Mouse (Mus musculus) forebrain, embryonic 10.5 days (tissue): Measurements from ENCODE around the gene Ptprc. TPM values are rescaled to one million over a fixed set of nuclear protein-coding genes. Genes with fewer than 3 reads are reported as not detected.

Experiments used
- DNase-seq: peaks from one replicate; pipeline ENCODE4 v3.0.0-alpha.2; 2017; ENCODE audit warnings: low spot score; ENCODE audit errors: extremely low spot score
- H3K27ac ChIP-seq: fragments of 300-500 bp; sonication (generic); 2 replicates; pipeline ENCODE4 v1.5.1; 2016; ENCODE audit warnings: mild to moderate bottlenecking
- H3K27me3 ChIP-seq: fragments of 300-500 bp; sonication (generic); 2 replicates; pipeline ENCODE4 v1.6.1; 2016; ENCODE audit warnings: mild to moderate bottlenecking; ENCODE audit not compliant: poor library complexity, severe bottlenecking
- H3K36me3 ChIP-seq: fragments of 300-500 bp; sonication (generic); replicated peaks from 2 replicates; pipeline ENCODE4 v1.6.1; 2016; ENCODE audit warnings: mild to moderate bottlenecking, moderate library complexity
- H3K4me1 ChIP-seq: fragments of 300-500 bp; sonication (generic); 2 replicates; pipeline ENCODE4 v1.6.1; 2016
- H3K4me3 ChIP-seq: fragments of 300-500 bp; sonication (generic); 2 replicates; pipeline ENCODE4 v1.5.1; 2016; ENCODE audit warnings: mild to moderate bottlenecking, moderate library complexity
- H3K9me3 ChIP-seq: fragments of 300-500 bp; sonication (generic); 2 replicates; pipeline ENCODE4 v1.6.1; 2016; ENCODE audit warnings: mild to moderate bottlenecking, moderate library complexity
- WGBS: fragments of 180-500 bp; shearing (Covaris S2); methylation state at CpG from one replicate; pipeline ENCODE4 v1.1.7; 2016; 5-methylcytosine and 5-hydroxymethylcytosine counted together
- polyA plus RNA-seq: library from polyadenylated mRNA; unstranded; fragments of >200 nt; fragmentation: Nextera tagmentation; extraction: Ambion mirVana; gene quantifications from 2 replicates; pipeline ENCODE4 v1.2.1, GENCODE M21; 2016

Gene Ptprc
- polyA plus RNA-seq, 1 experiment from 2014 or later, result 0.98 TPM

DNA sequence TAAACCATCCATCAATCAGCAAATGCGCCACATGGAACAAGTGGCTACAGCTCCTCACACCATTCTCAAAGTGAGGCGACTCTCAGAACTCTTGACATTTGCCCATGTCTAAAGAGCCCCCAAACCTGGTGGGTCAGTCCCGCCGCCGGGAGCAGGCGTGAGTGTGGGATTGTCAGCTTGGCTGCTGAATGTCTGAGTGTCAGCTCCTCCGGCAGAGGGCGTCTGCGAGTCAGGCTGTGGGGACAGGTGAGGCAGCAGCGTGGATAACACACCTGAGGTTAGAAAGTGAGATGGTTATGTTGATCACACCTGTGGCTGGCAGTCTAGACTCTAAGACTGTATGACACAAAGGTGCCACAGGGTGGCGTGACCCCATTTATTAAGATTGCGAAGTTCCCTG lies 55.6 kb downstream of the Ptprc start:
- 56% methylated on average over 12 of the region's 12 CpGs for WGBS
- Histone ChIP-seq H3K4me1 (no peaks in the 10 kb centered on the region), H3K27me3 (no peaks in the 10 kb centered on the region)

DNA sequence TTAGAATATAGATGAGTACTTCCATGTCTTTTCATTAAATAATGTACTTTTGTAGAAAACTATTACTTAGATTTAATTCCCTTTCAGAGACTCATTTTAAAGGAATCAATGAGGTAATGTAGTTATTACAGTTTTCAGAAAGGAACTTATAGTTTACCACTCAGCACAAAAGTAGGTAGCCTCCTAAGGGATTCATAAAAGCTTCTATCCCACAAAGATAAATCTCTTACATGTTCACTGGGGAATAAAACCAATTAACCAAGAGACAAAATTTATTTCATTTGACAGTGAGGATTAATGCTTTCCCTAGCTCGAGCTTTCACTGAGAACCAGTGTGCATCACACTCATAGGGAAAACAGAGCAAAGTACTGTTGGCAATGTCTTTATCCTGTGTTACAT lies 82.3 kb downstream of the Ptprc start:
- Histone ChIP-seq H3K27ac (no peak overlapping the region), H3K4me1 (no peaks in the 10 kb centered on the region), H3K27me3 (no peaks in the 10 kb centered on the region), H3K9me3 (no peaks in the 10 kb centered on the region), H3K4me3 (no peak overlapping the region), H3K36me3 (no peaks in the 10 kb centered on the region)
- no peak for DNase-seq
- 74% methylated on average over 1 of the region's 1 CpGs for WGBS

More for the DNA sequence above, 55.6 kb downstream of the Ptprc start:
- no peaks in the 10 kb centered on the region for H3K36me3 ChIP-seq
- H3K4me3 ChIP-seq, result no peak overlapping the region
- H3K27ac ChIP-seq, result no peak overlapping the region
- H3K9me3 ChIP-seq, result no peaks in the 10 kb centered on the region
- no peak for DNase-seq

DNA sequence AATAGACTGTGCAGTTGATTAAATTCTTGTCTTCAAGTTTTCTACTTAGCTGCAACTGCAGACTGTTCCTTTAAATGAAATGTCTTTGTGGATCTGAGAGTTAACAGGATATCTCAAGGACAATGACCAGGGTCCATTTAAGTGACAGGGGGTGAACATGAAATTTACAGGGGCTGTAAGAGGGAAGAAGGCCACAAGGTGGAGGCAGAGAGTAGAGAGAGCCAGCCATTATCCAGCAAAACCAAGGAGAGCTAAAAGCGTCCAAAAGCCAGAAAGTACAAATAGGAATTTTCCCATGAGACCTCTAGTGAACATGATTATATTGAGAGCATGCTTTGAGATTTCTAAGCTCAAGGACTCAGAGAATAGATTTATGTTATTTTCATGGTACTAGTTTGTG lies 89.7 kb downstream of the Ptprc start:
- WGBS, result 19% methylated on average over 1 of the region's 1 CpGs
- no peak overlapping the region for H3K4me3 ChIP-seq
- H3K36me3 ChIP-seq, result no peaks in the 10 kb centered on the region
- peak; percentile 34 for DNase-seq
- no peaks in the 10 kb centered on the region for H3K9me3 ChIP-seq
- H3K27ac ChIP-seq, result no peak overlapping the region
- H3K27me3 ChIP-seq, result no peaks in the 10 kb centered on the region
- H3K4me1 ChIP-seq, result no peaks in the 10 kb centered on the region

DNA sequence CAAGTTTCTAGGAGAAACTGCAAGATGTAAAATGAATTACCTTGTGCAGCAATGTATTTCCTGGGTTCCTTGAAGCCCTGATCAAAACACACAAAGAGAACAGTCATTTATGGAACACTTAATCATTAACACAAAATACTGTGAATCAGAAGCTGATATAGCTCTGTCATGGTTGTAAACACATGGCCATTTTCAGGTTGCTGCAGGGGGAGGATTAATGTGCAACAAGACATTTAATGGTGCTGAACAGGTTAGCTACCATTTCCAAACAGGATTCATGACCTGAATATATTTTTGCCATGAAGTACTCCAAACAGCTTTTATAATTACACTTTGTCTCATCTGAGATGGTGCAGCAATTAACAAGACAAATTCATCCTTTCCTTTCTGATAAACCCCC lies 91.8 kb downstream of the Ptprc start:
- Histone ChIP-seq H3K9me3 (no peaks in the 10 kb centered on the region), H3K4me1 (no peaks in the 10 kb centered on the region)

DNA sequence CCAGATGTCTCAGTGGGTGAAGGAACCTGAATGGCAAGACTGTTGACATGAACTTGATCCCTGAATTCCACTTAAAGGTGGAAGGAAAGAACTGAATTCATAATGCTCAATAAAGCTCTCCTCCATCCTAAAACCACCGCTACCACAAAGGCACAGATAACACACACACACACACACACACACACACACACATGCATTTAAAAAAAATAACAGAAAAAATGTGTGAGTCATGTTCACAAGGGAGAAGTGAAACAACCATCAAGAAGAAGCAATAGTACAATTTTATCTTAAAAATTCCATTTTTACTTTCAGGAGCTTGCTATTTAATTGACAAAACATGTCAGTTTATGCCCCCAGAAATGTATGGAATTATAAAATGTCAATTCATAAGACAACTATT lies 95.2 kb downstream of the Ptprc start:
- no peaks in the 10 kb centered on the region for H3K36me3 ChIP-seq
- H3K9me3 ChIP-seq, result no peaks in the 10 kb centered on the region
- no peak overlapping the region for H3K4me3 ChIP-seq
- no peaks in the 10 kb centered on the region for H3K27me3 ChIP-seq
- H3K4me1 ChIP-seq, result no peaks in the 10 kb centered on the region
- no peak overlapping the region for H3K27ac ChIP-seq
- no peak for DNase-seq
- whole genome bisulfite sequencing, result 96% methylated on average over 1 of the region's 1 CpGs

More for the DNA sequence above, 91.8 kb downstream of the Ptprc start:
- Histone ChIP-seq H3K4me3 (no peak overlapping the region), H3K27ac (no peak overlapping the region), H3K36me3 (no peaks in the 10 kb centered on the region), H3K27me3 (no peaks in the 10 kb centered on the region)
- no peak for DNase-seq

DNA sequence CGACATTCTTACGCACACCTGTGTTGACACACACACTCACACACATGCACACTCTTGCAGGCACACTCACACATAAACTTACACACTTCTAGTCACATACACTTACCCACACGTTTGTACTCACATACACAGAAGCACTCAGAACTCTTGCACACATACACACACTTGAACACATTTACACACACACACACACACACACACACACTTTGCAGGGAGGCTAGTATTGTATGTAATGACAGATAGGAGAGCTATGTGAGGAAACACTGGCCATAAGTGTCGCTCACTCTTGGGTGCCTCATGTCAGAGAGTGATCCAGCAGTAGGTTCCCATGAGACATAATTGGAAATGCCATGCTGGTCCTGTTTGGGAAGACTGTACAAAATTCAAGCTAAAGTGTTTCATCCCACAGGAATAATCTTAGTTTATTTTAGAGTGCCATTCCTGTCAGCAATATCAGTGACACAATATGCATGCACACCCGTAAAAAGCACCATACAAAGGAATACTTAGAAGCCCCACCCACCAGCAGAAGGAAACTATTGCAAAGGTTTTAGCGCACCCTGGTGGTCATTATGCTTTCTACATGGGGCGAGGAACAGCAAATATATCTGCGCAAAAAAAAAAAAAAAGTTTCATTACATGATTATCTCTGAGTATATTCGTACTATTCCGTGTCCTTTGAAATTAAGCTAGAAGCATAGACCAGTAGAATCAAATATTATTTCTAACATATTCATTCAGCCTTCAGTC lies 131.1 kb downstream of the Ptprc start:
- no peaks in the 10 kb centered on the region for H3K9me3 ChIP-seq
- DNase-seq, result peak; percentile 61
- no peak overlapping the region for H3K4me3 ChIP-seq
- peaks cover 8% of the 10 kb centered on the region for H3K4me1 ChIP-seq
- H3K36me3 ChIP-seq, result no peaks in the 10 kb centered on the region
- 46% methylated on average over 10 of the region's 10 CpGs for WGBS
- H3K27me3 ChIP-seq, result no peaks in the 10 kb centered on the region
- 0 out of 2 replicates have a peak overlapping the region, but pooled peaks have one; percentile 40 for H3K27ac ChIP-seq

DNA sequence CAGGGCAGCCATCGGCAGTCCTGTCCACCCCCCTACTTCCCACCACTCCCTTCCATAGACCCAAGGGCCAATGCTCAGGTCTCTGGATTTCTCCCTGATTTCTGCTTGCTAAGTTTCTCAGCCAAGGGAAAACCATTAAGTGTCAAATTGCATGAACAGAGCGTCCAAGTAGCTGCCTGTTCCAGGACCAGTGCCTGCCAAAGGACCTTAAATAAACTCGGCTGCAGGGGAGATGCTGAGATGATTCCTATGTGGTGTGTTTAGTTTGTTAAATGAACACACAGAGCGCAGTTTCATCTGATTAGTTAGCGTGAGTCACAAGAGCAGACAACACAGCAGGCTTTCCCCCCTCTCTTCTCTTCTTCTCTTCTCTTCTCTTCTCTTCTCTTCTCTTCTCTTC lies 135.0 kb downstream of the Ptprc start:
- Histone ChIP-seq H3K4me1 (peaks cover 16% of the 10 kb centered on the region), H3K9me3 (no peaks in the 10 kb centered on the region), H3K27ac (0 out of 2 replicates have a peak overlapping the region, but pooled peaks have one; percentile 9), H3K4me3 (no peak overlapping the region), H3K27me3 (no peaks in the 10 kb centered on the region), H3K36me3 (no peaks in the 10 kb centered on the region)
- DNase-seq, result no peak
- WGBS, result 68% methylated on average over 5 of the region's 5 CpGs

DNA sequence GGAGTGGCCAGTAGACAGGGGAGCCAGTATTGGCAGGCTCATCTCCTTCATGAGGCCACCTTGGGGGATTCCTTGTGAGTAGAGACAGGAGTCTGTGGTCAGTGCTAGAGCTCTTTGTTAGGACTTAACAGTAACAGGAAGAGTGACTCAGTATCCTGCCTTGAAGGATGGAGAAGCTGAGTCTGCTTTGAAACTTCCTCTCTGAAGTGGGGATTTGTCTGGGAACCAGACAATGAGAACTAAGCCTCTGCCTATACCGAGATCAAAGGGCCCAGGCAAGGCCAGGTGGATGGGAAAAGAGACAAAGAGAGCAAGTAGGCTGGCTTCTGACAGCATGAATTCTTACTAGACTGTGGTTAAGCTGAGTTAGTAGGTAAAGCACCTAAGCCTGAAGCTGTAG lies 136.3 kb downstream of the Ptprc start:
- Histone ChIP-seq H3K27ac (0 out of 2 replicates have a peak overlapping the region, but pooled peaks have one; percentile 42), H3K4me1 (peaks cover 13% of the 10 kb centered on the region), H3K27me3 (no peaks in the 10 kb centered on the region), H3K4me3 (no peak overlapping the region), H3K9me3 (no peaks in the 10 kb centered on the region), H3K36me3 (no peaks in the 10 kb centered on the region)
- no peak for DNase-seq
- 11% methylated on average over 1 of the region's 1 CpGs for WGBS

DNA sequence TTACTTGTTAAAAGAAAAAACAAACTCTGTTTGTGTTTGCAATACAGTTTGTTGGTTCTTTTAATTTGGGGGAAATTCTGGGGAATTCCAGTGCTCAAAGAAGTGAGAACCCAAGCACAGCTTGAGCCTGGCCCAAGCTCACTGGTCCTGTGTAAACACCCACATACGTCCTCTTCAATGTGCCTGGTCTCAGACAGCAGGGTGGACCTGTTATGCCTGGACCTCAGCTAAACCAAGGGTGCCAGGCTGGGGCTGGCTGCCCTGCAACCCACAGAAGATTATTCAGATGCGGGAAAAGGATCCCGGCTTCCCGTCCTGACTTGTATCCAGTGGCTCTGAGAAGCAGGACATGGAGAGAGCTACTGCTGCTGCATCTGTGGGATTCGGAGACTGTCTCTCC lies 138.0 kb downstream of the Ptprc start:
- no peaks in the 10 kb centered on the region for H3K9me3 ChIP-seq
- WGBS, result 70% methylated on average over 5 of the region's 5 CpGs
- 0 out of 2 replicates have a peak overlapping the region, but pooled peaks have one; percentile 22 for H3K27ac ChIP-seq
- no peak for DNase-seq
- H3K36me3 ChIP-seq, result no peaks in the 10 kb centered on the region
- H3K4me1 ChIP-seq, result peaks cover 12% of the 10 kb centered on the region
- no peak overlapping the region for H3K4me3 ChIP-seq
- H3K27me3 ChIP-seq, result no peaks in the 10 kb centered on the region

DNA sequence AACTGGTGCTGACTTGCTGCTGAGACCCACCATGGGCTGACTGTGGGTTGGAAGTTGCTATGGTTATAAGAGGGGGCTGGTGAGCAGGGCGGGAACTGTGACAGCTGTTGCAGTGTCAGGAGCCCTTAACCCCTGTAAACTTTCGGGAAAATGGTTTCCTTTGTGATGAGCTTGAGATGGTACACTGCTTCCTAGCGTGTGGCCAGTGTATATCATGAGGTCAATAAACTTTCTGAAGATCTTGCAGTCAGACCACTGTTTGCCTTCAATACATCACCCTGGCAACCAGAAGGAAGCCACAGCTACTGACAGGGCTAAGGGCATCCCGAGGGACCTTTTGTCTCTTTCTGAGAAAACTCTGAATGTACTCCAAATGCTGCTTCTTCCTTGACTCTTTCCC lies 145.9 kb downstream of the Ptprc start:
- 62% methylated on average over 4 of the region's 4 CpGs for WGBS
- no peaks in the 10 kb centered on the region for H3K27me3 ChIP-seq
- no peak for DNase-seq
- peaks cover 7% of the 10 kb centered on the region for H3K4me1 ChIP-seq
- H3K36me3 ChIP-seq, result no peaks in the 10 kb centered on the region
- no peak overlapping the region for H3K27ac ChIP-seq
- no peak overlapping the region for H3K4me3 ChIP-seq
- no peaks in the 10 kb centered on the region for H3K9me3 ChIP-seq

DNA sequence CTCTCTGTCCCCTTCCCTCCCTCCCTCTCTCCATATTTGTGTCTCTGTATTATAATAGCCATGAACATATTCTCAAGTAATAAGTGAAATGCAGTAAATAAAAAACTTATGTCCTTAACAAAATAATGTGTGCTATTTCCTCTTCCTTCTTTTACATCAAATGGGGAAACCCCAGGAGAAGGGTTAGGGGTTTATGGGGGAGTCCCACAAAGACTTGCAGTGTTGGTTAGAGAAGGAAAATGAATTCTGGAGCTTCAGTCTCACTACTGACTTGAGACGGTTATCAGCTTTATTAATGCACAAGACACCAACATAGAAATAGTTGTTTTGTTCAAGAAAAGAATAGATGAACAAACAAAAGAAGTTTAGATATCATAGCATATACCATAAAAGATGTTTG lies 150.2 kb downstream of the Ptprc start:
- WGBS, result 89% methylated on average over 1 of the region's 1 CpGs
- Histone ChIP-seq H3K4me1 (peaks cover 30% of the 10 kb centered on the region), H3K27ac (no peak overlapping the region), H3K27me3 (no peaks in the 10 kb centered on the region), H3K4me3 (no peak overlapping the region), H3K36me3 (no peaks in the 10 kb centered on the region), H3K9me3 (no peaks in the 10 kb centered on the region)
- DNase-seq, result no peak

DNA sequence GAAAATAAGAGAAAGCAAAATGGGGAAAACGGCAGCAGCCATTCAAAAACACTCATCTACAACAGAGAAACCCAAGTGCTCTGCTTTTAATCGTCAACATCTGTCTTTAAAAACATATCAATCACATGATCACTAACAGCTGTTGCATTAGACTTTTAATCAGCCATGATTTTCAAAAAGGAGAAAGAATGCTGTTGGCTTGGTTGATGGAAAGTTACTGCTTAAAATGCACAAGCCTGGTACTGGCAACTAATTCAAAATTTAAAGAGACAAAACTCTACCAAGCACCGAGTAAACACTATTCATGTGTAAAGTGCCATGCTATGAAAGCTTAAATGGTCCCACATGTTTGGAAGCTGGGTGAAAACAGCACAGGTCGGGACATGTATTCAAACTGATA lies 151.9 kb downstream of the Ptprc start:
- H3K9me3 ChIP-seq, result no peaks in the 10 kb centered on the region
- DNase-seq, result no peak
- H3K27me3 ChIP-seq, result no peaks in the 10 kb centered on the region
- WGBS, result 65% methylated on average over 4 of the region's 4 CpGs
- no peak overlapping the region for H3K27ac ChIP-seq
- no peak overlapping the region for H3K4me3 ChIP-seq
- no peaks in the 10 kb centered on the region for H3K36me3 ChIP-seq
- H3K4me1 ChIP-seq, result peaks cover 22% of the 10 kb centered on the region

DNA sequence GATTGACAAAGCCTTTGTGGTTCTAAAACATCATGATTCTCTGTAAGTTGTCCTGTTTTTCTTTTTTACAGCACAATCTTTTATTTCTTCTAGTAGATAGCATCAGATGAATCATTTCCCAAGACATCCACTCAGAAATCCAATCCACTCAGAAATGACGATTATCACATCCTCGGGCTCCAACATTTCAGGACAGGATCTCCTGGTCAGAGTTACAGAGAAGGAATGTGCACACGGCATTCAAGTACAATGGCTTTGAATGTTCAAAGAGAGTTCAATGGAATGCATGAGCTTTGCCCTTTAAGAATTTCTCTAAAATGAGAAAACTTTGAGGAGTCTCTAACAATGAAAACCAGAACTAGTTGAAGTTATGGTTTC lies 152.6 kb downstream of the Ptprc start:
- peaks cover 22% of the 10 kb centered on the region for H3K4me1 ChIP-seq
- DNase-seq, result no peak
- WGBS, result 34% methylated on average over 3 of the region's 3 CpGs
- no peak overlapping the region for H3K4me3 ChIP-seq
- H3K36me3 ChIP-seq, result no peaks in the 10 kb centered on the region
- H3K27ac ChIP-seq, result no peak overlapping the region
- H3K27me3 ChIP-seq, result no peaks in the 10 kb centered on the region
- no peaks in the 10 kb centered on the region for H3K9me3 ChIP-seq
